Mouse (Mus musculus) B cell, adult 2 months (primary cell): ENCODE results near the gene Naip2.
A peak's percentile ranks its signal among the peaks of the same experiment; 100 is the strongest.

Experiments used
- DNase-seq, 2 experiments: peaks; one replicate each; pipeline ENCODE4 v3.0.0; 2022

The Naip2 gene

DNA sequence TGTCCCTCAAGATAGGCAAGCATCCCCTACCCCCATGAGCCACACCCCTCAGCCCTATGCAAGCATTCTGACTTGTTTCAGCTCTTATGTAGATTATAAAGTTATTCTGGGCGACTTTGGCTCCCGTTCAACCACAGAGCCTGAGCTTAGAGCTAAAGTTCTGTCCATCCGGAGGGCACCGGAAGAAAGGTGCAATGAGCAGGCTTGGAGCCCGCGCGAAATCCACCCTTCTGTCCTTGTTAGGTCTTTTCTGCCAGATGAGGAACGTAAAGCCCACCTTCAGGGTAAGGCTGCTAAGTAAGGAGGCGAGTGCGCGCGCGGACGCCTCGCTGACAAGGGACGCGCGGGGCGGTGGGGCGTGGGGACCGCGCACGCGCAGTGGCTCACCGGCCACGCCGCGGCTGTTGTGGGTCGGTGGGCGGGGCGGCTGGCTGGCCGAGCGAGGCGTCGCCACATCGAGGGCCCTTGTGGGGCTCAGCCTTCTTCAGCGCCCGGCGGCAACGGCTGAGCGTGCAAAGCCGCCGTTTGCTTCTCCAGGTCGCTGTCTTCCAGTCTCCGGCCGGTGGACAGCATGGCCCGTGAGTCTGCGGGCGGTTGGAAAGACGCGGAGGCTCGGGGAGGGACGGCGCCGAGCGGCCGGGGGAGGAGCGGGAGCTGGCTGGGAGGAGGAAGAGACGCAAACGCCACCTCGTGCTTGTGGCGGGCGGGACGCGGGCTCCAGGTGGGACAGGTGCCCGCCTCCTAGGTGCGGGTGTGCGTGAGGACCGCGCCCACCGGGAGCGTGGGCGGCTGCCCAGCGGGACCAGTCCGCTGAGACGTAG lies 94.0 kb downstream of the Naip2 start, which contains the start of gene Serf1:
Serf1 (plus strand) TSS at position 361 of the 821 bp plus-strand sequence.
- peak; percentile 76 to 80 for DNase-seq

DNA sequence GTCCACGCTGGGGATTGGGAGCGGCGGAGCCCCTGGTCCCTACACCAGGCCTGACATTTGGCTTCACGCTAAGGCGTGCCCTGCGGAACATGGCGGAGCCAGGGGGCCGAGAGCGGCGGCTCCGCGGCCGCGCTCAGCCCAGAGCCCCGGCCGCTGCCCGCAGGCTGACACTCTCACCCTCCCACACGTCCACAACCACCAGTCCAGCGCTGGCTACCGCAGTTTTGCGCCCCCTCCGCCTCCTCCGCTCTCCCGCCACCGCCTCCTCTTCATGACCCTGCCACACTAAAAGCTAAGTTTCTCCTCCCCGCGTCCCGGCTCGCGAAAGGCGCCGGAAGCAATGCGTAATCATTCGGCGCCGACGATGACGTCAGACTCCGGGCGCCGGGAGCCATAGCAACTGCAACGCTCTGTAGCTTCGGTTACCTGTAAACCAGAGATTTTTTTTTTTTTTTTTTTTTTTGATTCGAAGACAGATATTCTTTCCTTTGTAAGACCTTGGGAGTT lies 98.1 kb downstream of the Naip2 start, which contains the start of gene Bdp1:
Bdp1 (minus strand) TSS at position 323 of the 507 bp plus-strand sequence.
- peak; percentile 97 to 98 for DNase-seq

DNA sequence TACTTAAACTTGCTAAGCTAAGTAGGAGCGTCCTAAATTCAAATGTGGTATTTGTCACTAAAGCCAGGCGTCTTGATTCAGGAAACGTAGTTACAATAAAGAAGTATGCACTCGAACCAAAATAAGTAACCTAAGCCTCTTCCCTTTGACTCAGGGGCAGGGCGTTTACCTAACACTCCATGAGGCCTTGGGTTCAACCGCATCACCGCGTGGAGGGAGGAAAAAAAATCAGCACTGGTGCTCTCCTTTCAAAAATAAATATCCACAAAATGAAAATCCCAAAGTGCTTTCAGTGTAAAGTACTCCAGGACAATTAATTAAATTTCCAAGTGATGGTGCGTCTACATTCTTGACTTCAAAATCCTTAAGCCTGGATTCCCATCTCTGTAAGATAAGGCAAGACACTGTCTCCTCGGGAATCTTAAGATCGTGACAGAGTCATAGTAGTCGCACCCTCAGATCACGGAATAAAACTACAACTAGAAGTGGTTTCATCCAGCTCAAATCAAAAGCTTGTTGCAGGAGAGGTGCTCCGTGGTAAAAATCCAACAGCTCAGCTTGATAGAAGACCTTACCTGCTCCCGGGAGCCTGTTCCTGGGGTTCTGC lies 98.7 kb downstream of the Naip2 start:
- DNase-seq = no peak

DNA sequence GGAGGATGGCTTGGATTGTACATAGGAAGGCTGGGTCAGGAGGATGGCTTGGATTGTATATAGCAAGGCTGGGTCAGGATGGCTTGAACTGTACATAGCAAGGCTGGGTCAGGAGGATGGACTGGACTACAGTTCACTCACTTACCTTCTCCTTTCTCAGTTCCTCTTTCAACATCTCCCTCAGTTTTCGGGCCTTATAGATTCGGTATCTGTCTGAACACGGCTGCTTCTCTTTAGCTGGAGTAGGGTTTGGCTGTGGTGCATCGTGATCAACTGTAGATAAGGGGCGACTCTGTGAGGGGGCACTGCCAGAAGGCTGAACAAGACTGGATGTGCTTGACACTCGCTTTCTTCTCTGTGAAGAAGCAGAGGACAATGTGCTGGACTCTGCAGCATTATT lies 103.1 kb downstream of the Naip2 start:
- peak in 1 of 2 experiments; percentile 3 for DNase-seq
